Mouse (Mus musculus) cortical plate, adult 2 months (tissue): ENCODE data around the gene Bbs9.

Experiments used
- CTCF ChIP-seq: fragments of 200-500 bp; IDR thresholded peaks from 2 replicates; pipeline ENCODE4 v1.5.1; 2011; ENCODE audit warnings: mild to moderate bottlenecking, control low read depth, low read length; ENCODE audit not compliant: insufficient read depth; ENCODE audit errors: extremely low read depth
- POLR2A ChIP-seq: fragments of 200-500 bp; IDR thresholded peaks from 2 replicates; pipeline ENCODE4 v1.6.1; 2011; ENCODE audit warnings: mild to moderate bottlenecking, low read length, control low read depth; ENCODE audit not compliant: insufficient read depth; ENCODE audit errors: extremely low read depth

DNA sequence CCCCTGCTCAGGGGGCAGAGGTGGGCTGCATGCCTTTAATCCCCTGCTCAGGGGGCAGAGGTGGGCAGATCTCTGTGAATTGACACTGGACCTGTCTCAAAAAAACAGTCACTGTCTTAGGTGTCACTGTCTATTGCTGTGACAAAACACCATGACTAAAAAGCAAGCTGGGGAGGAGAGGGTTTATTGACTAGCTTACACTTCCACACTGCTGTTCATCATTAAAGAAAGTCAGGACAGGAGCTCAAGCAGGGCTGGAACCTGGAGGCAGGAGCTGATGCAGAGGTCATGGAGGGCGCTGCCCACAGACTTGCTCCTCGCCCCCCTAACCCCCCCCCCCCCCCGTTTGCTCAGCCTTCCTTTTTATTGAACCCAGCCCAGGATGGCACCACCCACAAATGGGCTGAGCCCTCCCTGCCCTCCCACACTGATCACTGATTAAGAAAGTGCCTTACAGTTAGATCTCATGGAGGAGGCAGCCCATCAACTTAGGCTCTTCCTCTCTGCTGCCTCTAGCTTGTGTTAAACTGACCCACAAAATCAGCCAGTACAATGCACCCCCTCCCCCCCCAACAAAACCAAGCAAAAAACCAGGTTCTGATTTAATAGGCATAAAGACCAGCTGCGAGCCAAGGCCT, 47.4 kb upstream of the Bbs9 start:
- no peak for TF ChIP-seq POLR2A
- TF ChIP-seq CTCF, result no peak
